Mouse (Mus musculus) right cerebral cortex, postnatal 4 days (tissue): ENCODE measurements around the gene Cmtr1.
"Not testable (repeated sequence)": the region's sequence is repeated elsewhere in the genome, so short reads cannot be mapped to it uniquely, and the experiment has no call there.

Source experiments
- DNase-seq: peaks from one replicate; pipeline ENCODE4 v3.0.0-alpha.2; 2022

Cmtr1 gene

DNA sequence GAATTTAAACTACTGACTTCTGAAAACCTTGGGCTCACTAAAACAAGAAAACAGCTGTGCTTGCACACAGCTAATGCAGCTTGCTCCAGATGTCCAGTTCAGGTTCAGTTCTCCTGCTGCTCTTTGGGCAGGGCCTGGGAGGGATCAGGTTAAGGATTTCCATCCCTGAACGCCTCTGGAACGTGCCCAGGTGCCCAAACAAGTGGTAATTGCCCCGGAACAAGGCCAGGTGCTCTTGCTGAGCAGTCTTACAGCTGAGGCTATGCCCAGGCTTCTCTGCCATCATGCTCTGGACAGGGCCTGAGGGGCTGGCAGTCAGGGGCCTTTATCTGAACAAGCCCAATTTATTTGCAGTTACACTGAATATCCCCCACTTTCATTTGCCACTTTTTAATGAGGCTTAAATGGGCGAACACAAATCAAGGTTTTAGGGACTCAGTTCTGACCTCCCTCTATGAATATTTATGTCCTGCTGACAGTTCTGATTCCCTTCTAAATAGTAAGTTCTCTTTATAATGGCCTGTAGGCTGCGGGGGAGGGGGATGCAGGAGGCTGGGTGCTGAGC, 46.7 kb downstream of the Cmtr1 start:
- DNase-seq = no peak

DNA sequence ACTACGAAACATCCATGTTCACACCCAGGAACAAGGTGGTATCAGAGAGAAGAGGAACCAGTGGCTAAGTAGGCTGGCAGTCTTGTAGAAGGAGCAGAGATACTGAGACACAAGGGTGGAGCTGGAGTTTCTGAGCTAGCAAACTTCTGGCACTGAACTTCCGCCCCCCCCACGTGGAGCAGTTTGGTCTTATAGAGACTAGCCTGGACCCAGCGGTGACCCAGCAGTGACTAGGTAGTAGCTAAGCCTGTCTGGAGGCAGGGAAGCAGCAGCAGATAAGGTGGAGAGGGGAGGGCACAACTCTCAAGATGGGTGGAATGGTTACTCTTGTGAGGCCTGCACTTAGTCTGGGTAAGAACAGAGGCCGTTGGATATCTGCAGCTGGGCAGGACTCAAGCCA, 48.4 kb downstream of the Cmtr1 start:
- no peak for DNase-seq

DNA sequence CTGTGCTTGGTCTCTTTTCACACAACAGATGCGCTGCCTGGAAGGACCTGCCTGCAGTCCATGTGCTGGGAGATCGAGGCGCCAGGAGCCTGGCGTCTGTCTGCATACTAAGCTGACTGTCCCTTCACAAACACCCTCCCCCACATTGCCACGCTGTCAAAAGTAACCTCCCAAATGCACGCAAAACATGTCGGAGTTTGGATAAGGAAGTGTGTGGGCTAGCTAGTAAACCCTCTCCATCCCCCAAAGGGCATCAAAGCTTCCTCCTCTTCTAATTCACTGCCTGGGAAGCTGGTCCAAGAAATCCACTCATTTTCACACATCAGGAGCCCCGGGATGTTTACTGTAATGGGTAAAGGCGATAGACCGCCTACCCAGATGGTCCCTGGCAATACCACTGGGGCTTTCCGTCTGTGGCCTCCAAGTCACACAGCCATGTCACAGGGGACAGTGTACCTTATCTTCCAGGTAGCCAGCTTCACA, 50.2 kb downstream of the Cmtr1 start:
- DNase-seq = no peak

DNA sequence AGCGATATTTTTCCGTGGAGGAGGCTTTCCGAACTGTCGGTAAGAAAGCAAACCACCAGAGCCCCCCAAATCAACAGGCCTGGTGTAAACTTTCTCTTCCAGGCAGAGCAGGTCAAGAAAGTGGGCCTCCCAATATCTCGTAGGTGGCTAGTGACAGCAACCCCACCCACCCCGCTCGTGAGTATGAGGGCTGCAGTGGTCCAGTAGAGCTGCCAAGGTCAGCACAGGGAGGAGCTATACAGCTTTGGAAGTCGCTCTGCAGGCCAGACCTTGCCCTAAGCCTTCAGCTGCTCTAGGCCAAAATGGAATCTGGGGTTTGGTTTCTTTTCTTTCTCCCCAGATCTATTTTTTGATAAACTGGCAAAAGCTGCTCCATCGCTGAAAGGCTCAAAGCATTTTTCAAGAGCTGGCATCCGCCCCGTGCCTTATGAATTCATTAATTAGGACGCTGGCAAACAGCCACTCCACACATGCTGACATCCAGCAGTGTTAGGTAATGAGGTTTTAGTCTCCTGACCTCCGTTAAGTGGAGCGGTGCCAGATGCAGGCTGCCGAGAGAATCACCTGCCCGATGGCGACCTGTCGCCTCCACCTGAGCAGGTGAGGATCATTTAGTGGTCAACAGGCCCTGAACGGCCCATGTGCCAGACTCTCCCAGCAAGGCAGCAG, 50.8 kb downstream of the Cmtr1 start:
- peak; percentile 54 for DNase-seq

- DNase-seq = no peak
Observed at GRCm38 (mm10) chr17:29711745-29712431, 51.5 kb downstream of the Cmtr1 start.

- no peak for DNase-seq
Observed at GRCm38 (mm10) chr17:29712565-29712964, 52.2 kb downstream of the Cmtr1 start.

DNA sequence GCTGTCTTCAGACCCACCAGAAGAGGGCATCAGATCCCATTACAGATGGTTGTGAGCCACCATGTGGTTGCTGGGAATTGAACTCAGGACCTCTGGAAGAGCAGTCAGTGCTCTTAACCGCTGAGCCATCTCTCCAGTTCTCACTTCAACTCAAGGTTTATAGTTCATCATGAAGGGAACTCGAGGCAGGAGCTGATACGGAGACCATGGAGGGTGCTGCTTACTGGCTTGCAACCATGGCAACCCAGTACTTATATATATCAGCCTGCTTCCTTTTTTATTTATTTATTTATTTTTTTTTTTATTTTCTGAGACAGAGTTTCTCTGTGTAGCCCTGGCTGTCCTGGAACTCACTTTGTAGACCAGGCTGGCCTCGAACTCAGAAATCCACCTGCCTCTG, 53.3 kb downstream of the Cmtr1 start:
- not testable (repeated sequence) for DNase-seq

DNA sequence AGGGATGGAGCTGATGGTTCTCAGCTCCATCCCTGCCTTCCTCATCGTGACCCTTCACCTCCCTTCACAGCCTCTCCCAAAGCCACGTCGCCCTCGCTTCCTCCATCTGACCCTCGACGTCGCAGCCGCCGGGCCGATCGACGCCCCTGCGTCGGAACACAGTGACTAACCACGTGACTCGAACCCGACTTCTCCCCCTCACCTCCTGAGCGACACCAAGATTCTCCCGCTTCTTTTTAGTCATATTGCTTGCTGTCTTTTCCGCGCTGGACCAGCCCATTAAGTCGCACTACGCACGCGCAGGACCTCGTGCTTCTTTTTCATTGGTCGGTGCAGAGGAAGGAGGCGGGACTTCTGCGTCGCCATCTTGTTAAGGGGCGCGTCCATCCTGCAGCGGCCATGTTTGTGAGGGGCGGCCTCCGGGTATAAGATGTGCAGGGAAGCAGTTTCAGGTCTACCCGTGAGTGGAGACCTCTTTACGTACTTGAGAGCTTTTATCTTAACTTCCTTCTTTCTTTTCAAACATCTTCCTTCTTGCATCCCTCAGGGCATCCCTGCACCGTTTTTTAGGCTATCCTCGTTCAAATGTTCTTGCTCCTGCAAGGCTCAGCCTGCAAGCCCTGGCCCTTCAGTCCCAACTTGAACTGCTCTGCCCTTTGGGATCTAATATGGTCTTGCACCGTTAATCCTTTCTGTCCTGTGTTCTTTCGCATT, 56.5 kb downstream of the Cmtr1 start, which contains the start of gene Ccdc167:
Gene Ccdc167, minus strand, starts transcription at position 313 of the 714 bp plus-strand sequence.
- DNase-seq = peak; percentile 95

DNA sequence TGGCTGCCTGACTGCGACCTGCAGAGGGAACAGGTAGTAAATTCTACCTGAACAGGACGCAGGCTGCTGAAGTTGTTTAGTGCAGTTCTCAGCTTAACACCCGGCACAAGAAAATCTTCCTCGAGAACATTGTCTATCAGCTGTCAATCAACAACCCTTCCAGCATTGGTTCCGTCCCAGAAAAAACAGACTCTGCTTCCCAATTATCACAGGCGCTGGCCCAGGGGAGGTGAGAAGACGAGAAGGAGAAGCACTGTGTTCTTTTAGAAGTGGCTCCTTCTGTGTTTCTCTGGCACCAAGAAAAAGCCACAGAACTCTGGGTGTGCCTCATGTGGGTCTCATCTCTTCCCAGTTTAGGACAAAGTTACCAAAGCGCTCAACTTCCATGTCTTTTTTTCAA, 58.3 kb downstream of the Cmtr1 start:
- no peak for DNase-seq

DNA sequence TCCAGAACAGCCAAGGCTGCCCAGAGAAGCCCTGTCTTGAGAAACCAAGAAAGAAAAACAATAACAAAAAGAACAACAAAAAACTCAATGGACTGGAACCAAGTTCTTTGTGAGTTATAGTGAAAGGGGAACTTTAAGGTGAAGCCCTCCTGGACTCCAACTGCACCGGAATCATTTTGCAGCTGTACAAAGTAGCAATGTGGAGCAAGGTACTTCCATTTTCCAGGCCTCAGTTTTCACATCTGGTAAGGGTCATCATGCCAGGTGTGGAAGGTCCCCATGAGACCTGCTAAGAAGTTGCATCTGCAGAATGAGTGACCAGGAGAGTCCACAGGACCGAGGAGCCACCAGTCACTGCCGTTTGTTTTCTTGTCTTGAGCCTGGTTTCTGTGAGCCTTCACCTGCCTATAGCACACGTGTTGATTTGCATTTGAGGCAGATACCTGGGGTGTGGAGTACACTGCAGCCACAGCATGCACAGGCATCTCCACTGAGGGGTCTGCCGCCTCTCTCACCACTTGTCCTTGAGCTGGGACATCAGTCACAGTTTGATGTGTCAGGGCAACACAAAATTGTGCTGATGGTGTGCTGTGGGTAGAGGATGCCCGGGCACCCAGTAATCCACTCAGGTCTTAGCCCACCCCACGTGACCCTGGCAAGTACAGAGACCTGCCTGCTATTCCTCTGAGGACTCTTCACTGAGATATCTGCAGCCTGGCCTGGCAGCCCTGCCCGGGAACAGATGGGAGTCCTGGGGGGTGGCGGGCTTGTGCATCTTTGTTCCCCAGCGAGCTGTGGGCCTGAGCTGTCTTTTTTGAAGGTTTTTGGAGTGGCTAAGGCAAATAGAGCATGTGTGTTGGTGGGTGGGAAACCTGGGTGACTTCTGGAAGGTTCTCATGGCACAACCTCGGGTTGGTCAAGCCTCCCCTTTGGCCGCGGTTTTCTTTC, 59.5 kb downstream of the Cmtr1 start:
- no peak for DNase-seq

DNA sequence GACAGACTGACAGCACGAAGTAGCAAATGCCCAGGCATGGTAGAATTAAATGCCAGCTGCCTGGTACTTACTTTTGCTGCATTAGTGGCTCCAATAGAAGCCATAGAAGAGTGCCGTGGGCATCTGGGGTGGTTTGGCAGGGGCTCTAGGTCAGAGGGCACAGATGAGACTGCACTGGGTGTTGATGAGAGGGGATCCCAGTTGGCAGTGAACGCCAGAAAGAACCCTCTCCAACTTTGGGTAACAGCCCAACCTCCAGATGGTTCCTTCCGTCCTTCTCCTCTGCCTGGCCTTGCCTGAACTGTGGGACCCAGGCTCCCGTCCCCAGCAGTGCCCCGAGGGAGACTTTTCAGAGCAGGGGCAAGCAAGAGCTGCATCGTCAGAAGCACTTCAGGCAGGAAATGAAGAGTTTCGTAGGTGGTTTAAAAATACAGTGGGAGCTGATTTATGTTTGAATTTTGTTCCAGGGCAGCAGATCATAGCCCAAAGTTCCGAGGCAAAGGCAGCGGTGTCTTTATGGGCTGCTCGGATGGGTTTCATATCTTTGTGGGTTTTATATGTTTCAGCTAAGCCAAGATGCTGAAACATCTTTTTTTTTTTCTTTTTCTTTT, 60.5 kb downstream of the Cmtr1 start:
- no peak for DNase-seq

DNA sequence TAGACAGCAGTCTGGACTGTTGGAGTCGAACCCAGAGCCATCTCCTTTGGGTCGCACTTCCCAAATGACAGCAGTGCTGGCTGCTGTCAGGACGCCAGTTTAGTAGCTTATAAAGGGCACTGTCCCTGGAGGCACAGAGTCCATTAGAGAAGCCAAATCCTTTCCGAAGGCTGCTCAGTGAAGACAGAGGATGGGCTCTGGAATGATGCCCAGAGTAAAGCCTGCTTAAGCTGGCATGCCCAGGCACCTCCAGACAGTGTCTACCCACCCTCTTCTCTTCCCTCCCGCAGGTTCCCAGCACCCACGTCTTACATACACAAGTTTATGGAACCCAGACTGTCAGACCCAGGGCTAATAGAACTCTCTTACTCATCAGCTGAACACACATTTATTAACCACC, 64.2 kb downstream of the Cmtr1 start:
- DNase-seq = no peak

- no peak for DNase-seq
Observed at GRCm38 (mm10) chr17:29725027-29725620, 64.7 kb downstream of the Cmtr1 start.

DNA sequence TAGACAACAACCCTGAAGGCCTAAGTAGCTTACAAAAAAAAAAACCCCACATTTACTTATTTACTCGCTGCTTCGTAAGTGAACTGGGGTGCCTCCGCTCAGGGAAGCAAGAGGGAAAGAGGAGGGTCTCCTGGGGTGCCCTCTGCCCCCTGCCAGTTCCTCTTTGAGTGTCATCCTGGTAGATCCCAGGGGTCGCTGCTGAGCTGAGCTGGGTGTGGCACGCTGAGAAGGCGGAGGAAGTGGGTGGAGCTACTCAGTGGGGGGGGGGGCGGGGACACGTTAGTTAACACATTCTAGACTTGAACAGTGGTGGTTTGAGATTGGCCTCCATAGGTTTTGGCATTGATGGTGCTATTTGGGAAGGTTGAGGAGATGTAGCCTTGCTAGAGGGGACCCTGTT, 67.7 kb downstream of the Cmtr1 start:
- no peak for DNase-seq

GRCm38 (mm10) chr17:29730510-29731265, 70.3 kb downstream of the Cmtr1 start:
- no peak for DNase-seq

DNA sequence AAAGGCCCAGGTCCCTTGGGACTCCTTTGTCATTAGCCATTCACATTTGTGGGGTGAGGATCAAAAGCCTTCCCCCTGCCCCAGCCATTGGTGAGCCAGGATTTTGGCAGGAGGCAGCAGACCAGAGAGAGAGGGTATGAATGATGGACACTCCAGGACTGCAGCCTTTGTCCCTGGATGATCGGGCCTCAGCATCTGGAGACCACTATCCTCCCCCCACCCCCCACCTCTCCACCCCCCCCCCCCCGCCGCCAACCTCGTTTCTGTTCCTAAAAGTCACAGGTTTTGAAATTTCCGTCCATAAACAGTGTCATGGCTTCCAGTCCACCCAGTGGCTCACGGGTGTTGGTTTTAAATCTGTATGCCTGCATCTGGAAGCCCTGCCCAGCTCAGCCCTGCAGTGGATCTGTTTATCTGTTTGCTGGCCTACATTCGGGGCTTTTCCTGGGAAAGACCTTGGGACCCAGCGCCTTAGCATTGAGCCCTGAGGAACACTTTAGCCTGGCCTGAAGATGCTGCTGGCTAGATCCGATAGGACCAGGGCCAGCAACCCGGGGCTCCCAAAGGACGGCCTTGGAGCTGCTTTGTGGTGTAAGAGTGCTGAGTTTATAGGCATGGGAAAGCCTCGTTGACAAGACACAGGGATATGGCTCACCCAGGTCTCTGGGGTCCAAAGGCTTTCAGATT, 71.0 kb downstream of the Cmtr1 start:
- no peak for DNase-seq

DNA sequence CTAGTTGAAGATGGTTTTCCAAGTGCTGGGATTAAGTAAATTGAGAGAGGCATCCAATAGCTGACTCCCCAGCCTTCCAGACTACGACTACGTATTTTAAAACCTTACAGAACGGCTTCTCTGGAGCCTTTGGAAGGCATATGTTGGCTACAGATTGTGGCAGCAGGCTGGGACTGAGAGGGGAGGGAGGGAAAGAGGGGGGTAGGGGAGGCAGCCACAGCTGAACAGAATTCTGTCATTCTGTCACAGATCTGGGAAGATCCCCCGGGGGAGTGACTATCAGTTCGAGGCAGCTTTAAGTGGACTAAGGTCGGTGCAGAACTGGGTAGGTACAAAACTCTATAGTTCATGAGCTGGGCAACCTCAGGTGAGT, 71.5 kb downstream of the Cmtr1 start:
- DNase-seq = no peak

DNA sequence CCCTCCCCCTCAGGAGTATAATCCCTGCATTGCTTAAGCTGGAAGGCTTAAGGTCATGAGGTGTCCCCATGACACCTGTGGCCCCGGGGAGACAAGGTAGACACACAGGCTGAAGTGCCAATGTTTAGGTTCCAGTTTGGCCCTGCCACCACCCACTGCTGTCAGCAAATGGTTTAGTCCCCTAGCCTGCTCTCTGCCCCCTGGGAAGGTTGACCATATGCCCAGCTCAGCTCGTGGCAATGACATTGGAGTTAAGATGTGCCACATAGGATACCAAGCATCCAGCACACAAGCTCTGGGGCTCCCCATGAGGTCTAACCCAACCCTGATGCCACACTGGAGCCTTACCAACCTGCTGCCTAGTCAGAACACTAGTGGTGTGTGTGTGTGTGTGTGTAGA, 72.1 kb downstream of the Cmtr1 start:
- no peak for DNase-seq

- no peak for DNase-seq
Observed at GRCm38 (mm10) chr17:29736448-29737014, 76.1 kb downstream of the Cmtr1 start.
